Mouse (Mus musculus) layer of hippocampus, adult 8-10 months (tissue): ENCODE measurements at regions not wholly inside any gene's neighbourhood (a gene's known extent, or its start where the extent isn't known, plus 50 kb on each side); places are given as distances from the start of the nearest gene placed in this dataset.

ENCODE experiments used
- DNase-seq, 2 experiments: peaks; one replicate each; pipeline ENCODE4 v3.0.0; 2022; ENCODE audit warnings: low spot score in 2 of 2

DNA sequence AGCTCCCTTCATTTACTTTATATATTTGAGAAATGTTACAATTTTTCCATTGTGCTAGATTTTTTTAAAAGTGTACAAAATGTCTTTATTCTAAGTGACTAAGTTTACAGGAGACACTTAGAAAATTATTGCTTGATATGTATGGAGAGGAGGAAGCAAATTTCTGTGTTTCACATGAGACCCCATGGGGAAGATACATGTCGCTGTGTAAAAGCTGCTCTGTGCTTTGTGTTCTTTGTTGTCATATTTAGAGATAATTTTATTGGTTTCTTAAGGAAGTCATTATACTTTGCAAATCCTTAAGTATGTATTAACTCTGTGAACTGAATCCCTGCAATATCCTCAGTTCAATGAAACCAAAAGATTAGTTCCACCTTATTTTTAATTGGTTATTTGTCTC lies 406.0 kb upstream of the 1700003H04Rik start:
- DNase-seq, result no peak

DNA sequence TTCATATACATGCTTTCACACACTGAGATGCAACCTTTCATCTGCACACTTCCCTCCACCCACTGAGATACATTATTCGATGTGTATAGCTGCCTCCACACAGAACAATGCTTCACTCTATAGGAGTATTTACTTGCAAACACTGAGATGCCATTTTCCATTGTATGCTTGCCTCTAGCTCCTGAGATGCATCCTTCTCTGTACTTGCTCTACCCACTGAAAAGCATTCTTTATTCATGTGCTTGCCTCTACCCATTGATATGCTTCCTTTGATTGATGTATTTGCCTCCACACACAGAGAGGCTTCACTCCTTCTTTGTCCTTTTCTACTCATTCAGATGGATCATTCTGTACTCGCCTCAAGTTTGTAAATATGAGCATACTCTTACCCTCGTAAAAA lies 405.6 kb upstream of the 1700003H04Rik start:
- DNase-seq, result no peak

DNA sequence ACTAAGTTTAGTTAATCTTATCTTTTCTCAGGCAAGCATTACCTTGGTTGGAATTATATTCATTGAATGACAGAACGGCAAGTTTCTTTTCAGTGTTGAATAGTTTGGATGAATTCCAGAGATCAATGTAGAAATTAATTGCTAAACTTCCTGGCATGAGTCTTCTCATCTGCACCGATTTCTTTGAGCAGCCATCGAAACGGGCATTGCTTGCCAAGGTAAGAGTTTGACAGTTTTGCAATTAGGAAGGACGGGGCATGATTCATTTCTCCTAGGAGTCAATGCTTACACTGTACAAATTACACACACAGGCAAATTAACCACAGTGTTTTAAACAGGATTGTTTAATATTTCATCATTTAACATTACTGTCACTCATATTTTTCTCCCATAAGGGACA lies 404.5 kb upstream of the 1700003H04Rik start:
- DNase-seq, result no peak

- DNase-seq, result no peak
Observed at GRCm38 (mm10) chr3:124935147-124935849, 354.4 kb upstream of the 1700003H04Rik start.

GRCm38 (mm10) chr3:124932655-124933054 lies 351.8 kb upstream of the 1700003H04Rik start:
- no peak for DNase-seq

DNA sequence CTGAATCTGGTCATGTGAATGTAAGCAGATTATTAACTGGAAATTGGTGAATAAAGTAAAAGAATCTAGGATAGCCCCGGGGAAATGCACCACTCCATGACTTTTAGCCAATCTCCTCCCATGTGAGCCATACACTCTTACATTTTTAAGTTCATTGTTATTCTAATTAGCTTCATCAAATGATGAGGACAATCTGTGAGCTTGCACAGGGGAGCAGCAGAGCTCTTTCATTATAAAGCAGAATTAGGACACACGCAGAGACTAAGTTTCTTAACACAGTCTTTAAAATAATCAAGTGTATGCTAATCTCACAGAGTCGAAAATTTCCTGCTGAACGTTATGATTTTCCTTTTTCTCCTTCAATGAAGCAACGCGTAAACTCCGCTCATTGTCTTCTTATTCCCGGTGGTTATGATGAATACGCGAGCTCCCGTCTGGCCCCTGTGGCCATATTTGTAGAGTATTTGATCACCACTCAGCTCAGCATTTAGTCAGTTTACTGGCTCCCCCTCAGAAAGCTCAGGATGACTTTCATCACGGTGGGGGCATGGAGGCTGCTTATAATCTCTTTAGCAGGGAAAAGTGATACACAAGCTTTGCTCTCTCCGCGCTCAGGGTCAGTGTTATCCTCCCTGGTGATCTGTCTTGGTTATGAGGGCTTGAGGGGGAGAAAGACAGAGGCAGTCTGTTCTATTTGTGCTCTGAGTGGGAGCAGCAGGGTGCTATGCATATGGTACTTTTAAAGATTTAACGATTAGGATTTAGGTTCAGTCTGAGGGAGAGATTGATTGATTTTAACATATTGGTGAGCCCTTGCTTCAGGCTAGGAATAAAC lies 350.1 kb upstream of the 1700003H04Rik start:
- DNase-seq, result peak; percentile 10 to 12

- DNase-seq, result no peak
Observed at GRCm38 (mm10) chr3:124908925-124909324, 328.0 kb upstream of the 1700003H04Rik start.
